Mouse (Mus musculus) T-helper 17 cell (primary cell): ENCODE results near the gene Plekhm1.

Experiments used
- in situ Hi-C, 2 experiments: fragments of 300-600 bp; cut with MboI, MseI; formaldehyde crosslinking; loops; 1 replicate in 1 of 2; 2 replicates in 1 of 2; pipeline ENCODE4 v1.15.1; 2025; ENCODE audit warnings: high pct_unique_total_duplicates in 2 of 2

Gene Plekhm1

GRCm38 (mm10) chr11:103394604-103395003 is 17.9 kb downstream of the Plekhm1 start:
- in situ Hi-C loops: loop anchor here in 1 of 2 experiments (5.0 kb wide), 1 partner anchor 32 kb away; the partner anchor contains the start of gene Arhgap27

DNA sequence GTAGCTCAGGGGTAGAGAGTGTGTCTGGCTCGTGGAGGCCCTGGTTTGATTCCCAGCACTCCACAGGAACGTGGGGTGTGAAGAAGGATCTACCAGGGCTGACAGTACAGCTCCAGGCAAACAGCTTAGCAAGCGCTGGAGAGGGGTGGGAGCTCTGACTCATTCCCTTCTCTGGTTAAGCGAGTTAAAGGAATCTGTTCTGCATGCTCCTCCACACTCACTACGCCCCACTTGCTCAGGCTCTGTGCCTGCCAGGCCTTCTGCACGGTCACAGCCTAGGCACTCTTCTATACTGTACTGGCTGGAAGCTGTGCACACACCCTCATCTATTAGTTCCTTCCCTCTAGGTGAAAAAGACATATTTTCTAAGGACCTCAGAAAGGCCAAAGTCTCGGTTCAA is 18.5 kb downstream of the Plekhm1 start:
- in situ Hi-C loops: no loop called here

DNA sequence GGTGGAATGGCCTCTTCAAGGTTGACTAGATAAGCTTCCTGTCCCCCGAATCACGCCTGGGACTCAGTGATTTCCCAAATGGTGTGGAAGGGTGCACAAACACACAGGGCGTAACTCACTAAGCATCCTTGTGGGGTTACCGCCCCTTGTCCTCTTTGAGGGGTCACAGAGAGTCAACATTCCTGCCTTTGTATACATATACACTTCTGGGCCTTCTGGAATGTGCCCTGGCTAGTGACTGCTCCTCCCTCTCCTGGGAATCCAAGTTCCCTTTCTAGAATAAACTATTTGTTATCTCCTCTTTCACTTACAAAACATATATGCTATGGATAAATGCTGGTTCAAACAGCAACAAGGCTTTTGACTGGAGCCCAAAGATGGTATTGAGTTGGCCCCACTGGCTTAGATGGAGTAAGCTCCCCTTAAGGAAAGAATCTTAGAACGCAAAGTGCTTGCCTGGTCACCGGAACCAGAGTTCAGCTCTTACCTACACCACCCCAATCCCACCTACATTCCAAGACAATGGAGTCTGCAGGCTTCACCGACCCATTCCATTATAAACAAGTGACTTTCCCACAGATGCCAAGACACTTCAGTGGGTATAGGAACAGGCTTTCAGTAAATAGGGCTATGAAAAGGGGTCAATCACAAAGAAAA is 24.5 kb downstream of the Plekhm1 start:
- in situ Hi-C loops: no loop called here

DNA sequence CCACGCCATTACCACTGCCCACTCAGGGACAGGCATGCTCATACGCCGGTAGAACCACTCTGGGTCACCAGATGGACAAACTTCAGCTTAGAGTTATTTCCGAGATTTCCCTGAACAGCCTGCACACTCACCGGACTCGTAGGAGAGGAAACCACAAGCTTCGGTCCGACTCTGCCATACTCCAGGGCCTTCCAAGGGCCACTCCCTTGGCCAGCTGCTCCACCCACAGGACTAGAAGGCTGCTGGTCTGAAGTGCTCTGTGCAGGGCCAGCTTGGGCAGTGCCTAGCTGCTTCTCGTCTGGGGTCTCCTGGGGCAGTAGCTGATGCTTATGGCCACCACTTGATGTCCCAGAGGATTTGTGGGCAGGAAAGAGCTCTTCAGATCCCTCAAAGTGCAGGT is 25.7 kb downstream of the Plekhm1 start:
- in situ Hi-C loops: no loop called here

DNA sequence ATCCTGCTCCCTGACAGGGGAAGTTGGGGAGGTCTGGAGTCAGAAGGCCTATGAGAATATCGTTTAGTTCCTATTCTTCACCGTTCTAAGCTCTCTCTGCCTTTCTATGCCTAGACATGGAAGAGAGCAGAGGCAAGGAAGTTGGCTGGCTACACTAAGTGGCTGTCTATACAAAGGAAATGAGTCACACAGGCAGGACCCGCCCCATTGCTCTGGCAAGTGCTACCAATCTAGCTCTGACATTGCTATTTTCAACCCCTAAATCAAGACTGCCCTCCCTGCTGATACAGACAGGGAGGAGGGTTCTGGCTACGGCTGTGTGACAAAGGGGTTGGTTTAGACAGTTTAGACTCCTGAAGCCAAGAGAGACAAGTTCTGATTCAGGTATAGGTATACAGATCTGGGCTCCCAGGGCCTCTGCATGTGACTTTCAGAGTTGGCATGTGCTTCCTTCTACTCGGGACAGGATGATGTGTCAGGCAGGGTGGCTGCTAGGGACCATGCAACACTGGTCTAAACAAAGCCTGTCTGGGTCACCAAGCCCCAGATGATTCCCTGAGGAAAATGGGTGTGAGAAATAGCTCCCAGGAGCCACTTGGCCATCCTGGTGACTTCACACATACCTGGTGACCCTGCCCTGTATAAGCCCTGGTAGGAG is 30.4 kb downstream of the Plekhm1 start:
- in situ Hi-C loops: no loop called here

GRCm38 (mm10) chr11:103381505-103381904 is 31.0 kb downstream of the Plekhm1 start:
- in situ Hi-C loops: no loop called here

DNA sequence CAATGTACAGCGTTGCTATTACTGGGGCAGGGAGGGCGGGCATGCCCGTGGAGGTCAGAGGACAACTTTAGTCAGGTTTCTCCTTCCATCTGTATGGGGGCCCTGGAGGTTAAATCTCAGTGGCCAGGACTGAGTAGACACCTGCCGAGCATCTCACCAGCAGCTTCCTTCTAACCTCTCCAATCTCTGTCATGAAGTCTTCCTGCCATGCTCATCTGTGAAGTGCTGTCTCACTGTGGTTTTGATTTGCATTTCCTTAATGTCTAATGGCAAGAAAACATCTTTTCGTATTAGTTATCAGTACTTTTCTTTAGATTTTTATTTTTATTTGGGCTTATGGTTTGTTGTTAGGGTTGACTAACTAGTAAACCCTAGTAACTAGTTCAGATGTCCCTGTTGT is 32.0 kb downstream of the Plekhm1 start:
- in situ Hi-C loops: no loop called here

GRCm38 (mm10) chr11:103378341-103378740 is 34.1 kb downstream of the Plekhm1 start:
- in situ Hi-C loops: no loop called here

GRCm38 (mm10) chr11:103375772-103376171 is 36.7 kb downstream of the Plekhm1 start:
- in situ Hi-C loops: no loop called here

GRCm38 (mm10) chr11:103375258-103375657 is 37.2 kb downstream of the Plekhm1 start:
- in situ Hi-C loops: no loop called here

DNA sequence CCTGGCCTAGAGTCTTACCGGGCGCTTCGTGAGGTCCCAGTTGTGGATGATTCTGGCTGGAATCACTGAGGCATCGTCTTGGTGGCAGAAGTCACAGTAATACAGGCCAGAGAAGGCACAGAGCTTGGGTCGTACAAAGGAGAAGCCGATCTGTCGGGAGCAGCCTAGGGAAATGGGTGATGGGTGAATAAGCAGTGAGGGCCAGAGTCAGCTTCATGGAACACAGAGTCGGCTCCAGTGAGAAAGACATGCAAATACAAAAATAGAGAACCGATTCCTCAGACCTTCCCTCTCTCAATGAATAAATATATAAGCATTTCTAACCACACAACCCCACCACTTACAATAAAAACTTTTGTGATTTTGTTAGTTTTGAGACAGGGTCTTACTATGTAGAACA is 38.6 kb downstream of the Plekhm1 start:
- in situ Hi-C loops: no loop called here

GRCm38 (mm10) chr11:103372561-103372960 is 39.9 kb downstream of the Plekhm1 start:
- in situ Hi-C loops: no loop called here

DNA sequence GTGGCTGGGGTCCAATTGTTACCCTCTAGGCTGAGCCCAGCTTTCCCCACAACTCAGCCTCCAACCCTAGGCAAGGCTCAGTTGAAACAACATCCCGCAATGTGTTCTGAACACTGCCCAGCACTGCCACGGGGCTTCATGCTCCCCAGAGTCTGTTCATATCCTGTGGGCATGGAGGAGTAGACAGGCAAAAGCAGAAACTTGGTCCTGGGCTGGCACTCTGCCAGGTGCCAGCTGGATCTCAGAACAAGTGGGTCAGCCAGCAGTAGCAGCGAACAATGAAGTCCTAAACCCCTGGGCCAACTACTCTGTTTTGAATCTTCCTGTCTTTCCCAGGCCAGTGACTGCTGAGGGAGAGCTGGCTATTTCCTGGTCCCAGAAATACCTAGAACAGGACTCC is 40.4 kb downstream of the Plekhm1 start:
- in situ Hi-C loops: no loop called here

DNA sequence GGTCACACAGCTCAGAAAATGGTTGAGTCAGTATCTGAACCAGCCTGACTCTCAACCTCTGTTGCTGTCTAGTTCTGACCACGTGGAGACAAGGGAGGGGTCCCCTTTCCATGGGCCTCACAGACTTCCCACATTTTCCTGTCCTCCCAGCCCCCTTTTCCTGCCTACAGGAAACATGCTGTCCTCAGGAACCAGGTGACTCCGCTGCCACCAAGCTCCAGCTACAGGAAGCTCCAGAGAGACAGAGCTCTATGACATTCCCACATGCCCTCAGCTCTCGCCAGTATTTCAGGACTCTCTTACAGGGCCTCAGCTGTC is 41.3 kb downstream of the Plekhm1 start:
- in situ Hi-C loops: no loop called here

DNA sequence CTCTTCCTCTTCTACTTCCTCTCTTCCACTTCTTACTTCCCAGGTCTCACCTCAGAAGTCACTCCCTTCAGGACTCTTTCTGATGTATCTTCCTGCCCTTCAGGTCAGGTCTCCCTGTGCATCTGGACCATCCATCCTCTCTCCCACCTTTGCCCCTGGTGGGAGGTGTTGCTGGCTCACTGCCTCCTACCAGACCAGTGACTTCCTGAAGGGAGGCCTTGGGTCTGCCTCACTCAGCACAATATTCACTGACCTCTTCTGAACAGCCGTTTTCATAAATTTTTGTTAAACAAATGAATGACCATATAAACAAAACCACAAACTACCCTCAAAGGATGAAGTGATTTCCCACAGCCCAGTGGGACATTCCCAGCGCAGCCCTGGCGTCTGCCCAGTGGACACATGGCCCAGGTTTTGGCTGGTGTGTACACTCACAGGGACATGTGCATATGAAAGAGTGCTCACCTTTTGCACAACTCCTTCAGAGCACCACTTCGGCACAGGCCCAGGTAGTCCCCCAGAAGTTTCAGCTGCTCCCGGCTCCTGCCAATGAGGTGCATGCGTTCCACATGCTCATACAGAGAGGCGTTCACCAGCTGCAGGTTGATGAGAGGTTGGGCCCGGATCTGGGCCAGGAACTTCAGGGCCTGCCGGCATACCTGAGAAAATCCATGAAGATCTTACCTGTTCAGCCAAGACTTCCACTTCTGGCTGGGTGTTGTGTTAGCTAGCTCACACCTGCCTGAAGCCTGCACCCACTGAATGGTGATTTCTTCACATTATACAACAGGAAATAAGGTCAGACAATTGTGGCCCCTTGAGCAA is 41.9 kb downstream of the Plekhm1 start:
- in situ Hi-C loops: no loop called here

DNA sequence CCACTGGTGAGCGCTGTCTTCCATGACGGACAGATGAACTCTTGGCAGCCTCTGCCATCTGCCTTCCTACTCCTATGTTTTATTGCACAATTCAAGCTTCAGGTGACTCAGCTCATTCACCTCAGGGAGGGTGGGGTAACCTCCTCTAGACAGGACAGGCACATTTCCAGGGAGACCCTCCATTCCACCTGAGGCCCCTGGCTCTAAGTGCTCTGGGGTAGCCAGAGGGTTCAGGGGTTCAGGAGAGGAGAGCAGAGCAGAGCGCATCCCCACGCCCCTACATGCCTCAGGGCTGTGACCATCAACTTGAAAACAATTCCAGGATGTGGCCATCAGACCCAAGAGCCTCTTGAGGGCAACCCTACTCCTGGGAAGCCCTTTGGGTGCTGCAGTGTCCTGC is 47.0 kb downstream of the Plekhm1 start:
- in situ Hi-C loops: no loop called here

DNA sequence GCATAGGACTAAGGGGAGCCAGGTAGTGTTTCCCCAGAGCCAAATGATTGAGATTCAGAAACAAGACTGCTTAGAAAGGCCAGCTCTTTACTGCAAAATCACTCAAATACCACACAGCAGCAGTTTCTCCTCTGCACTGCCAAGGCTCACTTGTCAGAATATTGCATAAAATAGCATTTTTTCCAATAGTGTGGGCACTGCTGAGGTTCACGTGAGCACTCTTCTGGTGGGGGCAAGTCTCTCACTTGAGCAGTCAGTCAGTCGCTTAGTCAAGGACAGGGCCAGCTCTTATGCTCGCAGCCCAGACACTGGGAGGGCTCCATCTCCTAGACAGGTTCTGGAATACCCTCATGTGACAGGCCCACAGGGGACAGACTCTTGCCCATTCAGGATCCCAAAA is 47.5 kb downstream of the Plekhm1 start:
- in situ Hi-C loops: no loop called here

GRCm38 (mm10) chr11:103364335-103364734 is 48.2 kb downstream of the Plekhm1 start:
- in situ Hi-C loops: loop anchor here in 1 of 2 experiments (5.0 kb wide), 2 partner anchors 33 to 328 kb away; no protein-coding TSS in a partner anchor

DNA sequence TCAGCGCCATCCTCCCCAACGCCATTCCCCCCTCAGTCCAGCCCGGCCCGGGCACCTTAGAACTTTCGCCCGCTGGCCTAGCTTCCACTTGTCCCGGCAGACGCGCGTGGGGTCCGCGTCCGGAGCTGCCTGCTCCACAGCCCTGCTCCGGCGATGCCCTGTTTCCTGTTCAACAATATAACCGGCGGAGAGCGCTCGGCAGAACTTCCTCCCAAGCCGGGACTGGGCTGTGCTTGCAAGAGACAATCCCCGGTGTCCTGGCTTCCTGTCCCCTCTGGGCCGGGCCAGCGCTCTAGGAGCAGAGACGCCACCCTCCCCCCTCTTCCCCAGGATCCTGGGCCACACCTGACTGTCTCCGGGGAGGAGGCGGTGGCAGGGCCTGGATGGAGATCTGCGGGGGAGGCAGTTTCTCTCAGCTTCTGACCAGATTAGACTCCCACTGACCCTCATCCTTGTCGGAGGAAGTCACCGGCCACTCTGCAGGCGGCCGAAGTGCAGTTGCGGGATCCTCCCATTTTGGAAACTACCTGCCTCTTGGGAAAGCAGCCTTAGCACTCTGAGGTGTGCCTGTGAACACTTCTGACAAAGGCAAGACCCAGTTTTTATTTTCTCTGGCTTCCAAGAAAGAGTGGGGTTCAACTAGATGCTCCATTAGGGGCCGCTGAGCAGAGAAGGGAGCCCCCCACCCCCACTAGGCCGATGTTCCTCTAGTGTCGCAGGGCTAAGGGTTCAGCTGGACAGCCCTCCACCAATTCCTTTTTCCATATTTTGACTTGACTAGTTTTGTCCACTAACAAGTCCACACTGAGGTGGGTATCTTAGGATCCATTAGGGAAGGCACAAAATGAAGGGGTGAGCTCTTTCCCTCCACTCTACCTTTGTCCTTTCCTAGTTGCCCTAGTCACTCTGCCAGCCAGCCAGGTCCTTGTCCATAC is 49.0 kb downstream of the Plekhm1 start, which contains the start of gene Arhgap27:
Gene Arhgap27 (minus strand): TSS at position 479 of the 935 bp plus-strand sequence.
- in situ Hi-C loops: loop anchor here in 1 of 2 experiments (5.0 kb wide), 2 partner anchors 34 to 329 kb away; no protein-coding TSS in a partner anchor

- in situ Hi-C loops: loop anchor here in 1 of 2 experiments (5.0 kb wide), 2 partner anchors 35 to 330 kb away; no protein-coding TSS in a partner anchor
These were observed 49.8 kb downstream of the Plekhm1 start for GRCm38 (mm10) chr11:103362521-103363181.
